Mouse (Mus musculus): Measurements from ENCODE around the gene Wbp4. TPM values are rescaled to one million over a fixed set of nuclear protein-coding genes. Genes with fewer than 3 reads are reported as not detected.
"Not testable (repeated sequence)": the region's sequence is repeated elsewhere in the genome, so short reads cannot be mapped to it uniquely, and the experiment has no call there.

Gene Wbp4
- polyA plus RNA-seq, 1 experiment from 2014 or later = 49.9 TPM

- no peak for DNase-seq (ENCODE audit: low spot score)
These were observed 20.3 kb downstream of the Wbp4 start for GRCm38 (mm10) chr14:79460988-79461387.

DNA sequence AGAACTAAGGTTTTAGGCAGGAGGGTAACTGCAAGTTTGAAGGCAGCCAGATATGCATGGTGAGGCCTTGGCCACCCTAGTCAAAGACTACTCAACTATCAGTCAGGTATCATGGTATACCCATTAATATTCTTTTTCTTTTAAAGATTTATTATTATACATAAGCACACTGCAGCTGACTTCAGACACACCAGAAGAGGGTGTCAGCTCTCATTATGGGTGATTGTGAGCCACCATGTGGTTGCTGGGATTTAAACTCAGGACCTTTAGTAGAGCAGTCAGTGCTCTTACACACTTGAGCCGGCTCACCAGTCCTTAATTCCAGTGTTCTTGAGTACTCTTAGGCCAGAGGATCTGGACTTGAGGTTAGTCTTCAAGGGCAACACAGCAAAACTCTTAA, 20.9 kb downstream of the Wbp4 start:
- no peak for DNase-seq (ENCODE audit: low spot score)

- DNase-seq (ENCODE audit: low spot score) = not testable (repeated sequence)
These were observed 28.8 kb downstream of the Wbp4 start for GRCm38 (mm10) chr14:79452591-79452934.

DNA sequence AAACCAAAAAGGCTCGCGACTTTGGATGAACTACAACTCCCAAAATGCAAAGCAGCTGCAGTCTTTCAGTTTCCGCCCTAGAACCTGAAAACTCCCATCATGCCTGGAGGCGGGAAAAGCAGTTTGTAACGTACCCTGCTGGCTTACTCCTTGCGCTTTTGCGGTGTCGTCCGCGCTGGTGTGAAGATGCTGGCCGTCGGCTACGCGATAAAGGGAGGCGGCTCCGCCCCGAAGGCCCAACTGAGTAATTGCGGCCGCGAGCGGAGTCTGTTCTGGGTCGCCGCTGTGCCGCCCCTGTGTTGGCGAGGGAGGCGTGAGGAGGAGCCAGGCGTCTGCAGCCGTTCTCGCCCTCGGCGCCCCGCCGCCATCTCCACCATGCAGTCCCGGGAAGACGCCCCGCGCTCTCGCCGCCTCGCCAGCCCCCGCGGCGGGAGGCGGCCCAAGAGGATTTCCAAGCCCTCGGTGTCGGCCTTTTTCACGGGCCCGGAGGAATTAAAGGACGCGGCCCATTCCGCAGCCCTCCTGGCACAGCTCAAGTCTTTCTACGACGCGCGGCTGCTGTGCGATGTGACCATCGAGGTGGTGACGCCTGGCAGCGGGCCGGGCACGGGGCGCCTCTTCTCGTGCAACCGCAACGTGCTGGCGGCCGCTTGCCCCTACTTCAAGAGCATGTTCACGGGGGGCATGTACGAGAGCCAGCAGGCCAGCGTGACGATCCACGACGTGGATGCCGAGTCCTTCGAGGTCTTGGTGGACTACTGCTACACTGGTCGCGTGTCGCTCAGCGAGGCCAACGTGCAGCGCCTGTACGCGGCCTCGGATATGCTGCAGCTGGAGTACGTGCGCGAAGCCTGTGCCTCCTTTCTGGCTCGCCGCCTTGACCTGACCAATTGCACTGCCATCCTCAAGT, 29.4 kb downstream of the Wbp4 start, which contains the start of gene Kbtbd6:
Kbtbd6 (plus strand) TSS at position 155 of the 910 bp plus-strand sequence.
- DNase-seq (ENCODE audit: low spot score) = peak; percentile 90

- no peak for DNase-seq (ENCODE audit: low spot score)
These were observed 36.2 kb downstream of the Wbp4 start for GRCm38 (mm10) chr14:79445055-79445620.

- no peak for DNase-seq (ENCODE audit: low spot score)
These were observed 36.7 kb downstream of the Wbp4 start for GRCm38 (mm10) chr14:79444601-79445000.

GRCm38 (mm10) chr14:79441441-79441840, 39.9 kb downstream of the Wbp4 start:
- DNase-seq (ENCODE audit: low spot score) = no peak

DNA sequence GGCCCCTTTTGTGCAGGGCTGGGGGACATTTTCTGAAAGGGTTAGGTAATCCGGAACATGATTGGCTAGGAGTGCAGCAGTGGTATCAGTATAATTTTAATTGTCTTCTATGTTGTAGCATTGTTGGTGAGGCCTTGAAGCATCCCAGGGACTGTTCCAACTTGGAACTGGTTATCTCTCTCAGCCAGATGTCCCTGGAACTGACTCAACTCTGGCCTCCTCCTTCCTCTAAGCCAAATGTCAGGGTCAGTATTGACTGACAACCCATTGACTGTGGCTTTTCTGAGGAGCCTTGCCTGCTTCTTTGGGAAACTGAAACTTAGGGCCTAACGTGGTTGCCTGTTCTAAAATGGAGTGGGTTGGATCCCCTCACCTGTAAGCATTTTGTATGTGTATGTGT, 40.7 kb downstream of the Wbp4 start:
- DNase-seq (ENCODE audit: low spot score) = no peak

GRCm38 (mm10) chr14:79434068-79434467, 47.3 kb downstream of the Wbp4 start:
- DNase-seq (ENCODE audit: low spot score) = no peak

DNA sequence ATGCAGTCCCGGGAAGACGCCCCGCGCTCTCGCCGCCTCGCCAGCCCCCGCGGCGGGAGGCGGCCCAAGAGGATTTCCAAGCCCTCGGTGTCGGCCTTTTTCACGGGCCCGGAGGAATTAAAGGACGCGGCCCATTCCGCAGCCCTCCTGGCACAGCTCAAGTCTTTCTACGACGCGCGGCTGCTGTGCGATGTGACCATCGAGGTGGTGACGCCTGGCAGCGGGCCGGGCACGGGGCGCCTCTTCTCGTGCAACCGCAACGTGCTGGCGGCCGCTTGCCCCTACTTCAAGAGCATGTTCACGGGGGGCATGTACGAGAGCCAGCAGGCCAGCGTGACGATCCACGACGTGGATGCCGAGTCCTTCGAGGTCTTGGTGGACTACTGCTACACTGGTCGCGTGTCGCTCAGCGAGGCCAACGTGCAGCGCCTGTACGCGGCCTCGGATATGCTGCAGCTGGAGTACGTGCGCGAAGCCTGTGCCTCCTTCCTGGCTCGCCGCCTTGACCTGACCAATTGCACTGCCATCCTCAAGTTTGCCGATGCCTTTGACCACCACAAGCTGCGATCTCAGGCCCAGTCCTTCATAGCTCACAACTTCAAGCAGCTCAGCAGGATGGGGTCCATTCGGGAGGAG, 54.5 kb downstream of the Wbp4 start:
- DNase-seq (ENCODE audit: low spot score) = not testable (repeated sequence)

GRCm38 (mm10) chr14:79425979-79426729, 55.2 kb downstream of the Wbp4 start, which contains the start of gene Kbtbd7:
Gene Kbtbd7, plus strand, starts transcription at chr14:79426511.
- DNase-seq (ENCODE audit: low spot score) = peak; percentile 97

GRCm38 (mm10) chr14:79420083-79420685, 61.1 kb downstream of the Wbp4 start:
- DNase-seq (ENCODE audit: low spot score) = no peak

DNA sequence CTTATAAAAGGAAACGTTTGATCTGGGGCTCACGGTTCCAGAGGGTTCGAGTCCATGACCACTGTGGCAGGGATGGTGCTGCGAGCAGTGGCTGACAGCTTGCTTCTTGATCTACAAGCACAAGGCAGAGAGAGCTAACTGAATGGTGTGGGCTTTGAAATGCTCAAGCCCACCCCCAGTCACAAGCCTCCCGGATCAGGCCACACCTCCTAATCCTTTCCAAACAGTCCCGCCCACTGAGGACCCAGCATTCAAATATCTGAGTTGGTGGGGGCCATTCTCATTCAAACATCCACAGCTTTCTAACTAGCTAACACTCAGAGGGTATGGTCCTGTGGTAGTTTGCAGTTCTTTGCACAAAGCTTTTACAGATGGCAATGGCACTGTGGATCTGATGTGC, 68.2 kb downstream of the Wbp4 start:
- DNase-seq (ENCODE audit: low spot score) = no peak

DNA sequence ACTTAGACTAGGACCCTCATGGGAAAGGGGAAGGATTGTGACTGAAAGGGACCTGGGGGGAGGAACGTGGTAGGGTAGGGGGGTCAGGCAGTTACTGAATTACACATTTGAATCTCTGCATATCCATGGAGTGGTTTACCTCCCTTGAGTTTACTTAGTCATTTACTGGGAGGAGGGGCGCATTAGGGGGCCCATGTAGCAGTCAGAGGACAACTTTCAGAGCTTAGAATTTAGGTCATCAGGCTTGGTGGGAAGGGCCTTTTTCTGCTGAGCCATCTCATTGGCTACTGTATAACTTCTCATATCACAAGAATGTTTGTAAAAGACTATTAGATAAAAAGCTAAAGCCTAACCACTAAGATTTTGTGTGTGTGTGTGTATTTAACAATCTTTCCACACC, 70.7 kb downstream of the Wbp4 start:
- DNase-seq (ENCODE audit: low spot score) = no peak

Other genes with a start within 250 kb of the Wbp4 start
- gene Zfp957, start 234.2 kb downstream of the Wbp4 start, polyA plus RNA-seq (2015; fragmentation: Nextera tagmentation; extraction: Ambion mirVana) = not detected in 2 replicates
- gene Rgcc, start 179.9 kb downstream of the Wbp4 start, polyA plus RNA-seq (2015; fragmentation: Nextera tagmentation; extraction: Ambion mirVana) = 552 and 560 TPM in 2 replicates
- 59.5 and 72.6 TPM in 2 replicates for gene Naa16, start 90.7 kb downstream of the Wbp4 start, polyA plus RNA-seq (2015; fragmentation: Nextera tagmentation; extraction: Ambion mirVana)
- 8.0 and 9.4 TPM in 2 replicates for gene Mtrf1, start 83.7 kb downstream of the Wbp4 start, polyA plus RNA-seq (2015; fragmentation: Nextera tagmentation; extraction: Ambion mirVana)
- 7.2 and 7.6 TPM in 2 replicates for gene Kbtbd7, start 55.0 kb downstream of the Wbp4 start, polyA plus RNA-seq (2015; fragmentation: Nextera tagmentation; extraction: Ambion mirVana)
- 5.6 and 6.6 TPM in 2 replicates for gene Kbtbd6, start 29.7 kb downstream of the Wbp4 start, polyA plus RNA-seq (2015; fragmentation: Nextera tagmentation; extraction: Ambion mirVana)
- 86.6 and 108 TPM in 2 replicates for gene Elf1, start 326 bp downstream of the Wbp4 start, polyA plus RNA-seq (2015; fragmentation: Nextera tagmentation; extraction: Ambion mirVana)
- gene Sugt1, start 106.2 kb upstream of the Wbp4 start, polyA plus RNA-seq (2015; fragmentation: Nextera tagmentation; extraction: Ambion mirVana) = 130 and 131 TPM in 2 replicates
- 11.1 and 13.5 TPM in 2 replicates for gene Cnmd, start 180.7 kb upstream of the Wbp4 start, polyA plus RNA-seq (2015; fragmentation: Nextera tagmentation; extraction: Ambion mirVana)

All from thymus, postnatal 0 days (tissue).